Mouse (Mus musculus) left cerebral cortex, postnatal 14 days (tissue): Measurements from ENCODE around the gene Dda1. TPM values are rescaled to one million over a fixed set of nuclear protein-coding genes. Genes with fewer than 3 reads are reported as not detected.
A peak's percentile ranks its signal among the peaks of the same experiment; 100 is the strongest.

Source experiments
- DNase-seq, 2 experiments: peaks; one replicate each; pipeline ENCODE4 v3.0.0; 2021 to 2022; ENCODE audit warnings: low spot score in 2 of 2, mixed read lengths in 1 of 2
- intact Hi-C: fragments of 180-260 bp; cut with DNase I; formaldehyde crosslinking; loops from one replicate; pipeline ENCODE4 v1.15.1; 2025
- total RNA-seq, 2 experiments: library from RNA; stranded (reverse); gene quantifications; 2 replicates each; pipeline ENCODE4 v1.2.3; 2021

Dda1 gene
- total RNA-seq, 2 experiments from 2014 or later: 96.0 to 106 TPM

GRCm38 (mm10) chr8:71464513-71465500 lies 4.2 kb upstream of the Dda1 start, which contains the start of gene Mrpl34:
TSS of gene Mrpl34 (plus strand) at chr8:71464959.
- intact Hi-C loops: loop anchor here (5.0 kb wide), 1 partner anchor 558 kb away; the partner anchor contains the start of gene Map1s
- peak; percentile 98 to 100 for DNase-seq

- DNase-seq: no peak
- intact Hi-C loops: no loop called here
Observed at GRCm38 (mm10) chr8:71465733-71466132, 3.3 kb upstream of the Dda1 start.

DNA sequence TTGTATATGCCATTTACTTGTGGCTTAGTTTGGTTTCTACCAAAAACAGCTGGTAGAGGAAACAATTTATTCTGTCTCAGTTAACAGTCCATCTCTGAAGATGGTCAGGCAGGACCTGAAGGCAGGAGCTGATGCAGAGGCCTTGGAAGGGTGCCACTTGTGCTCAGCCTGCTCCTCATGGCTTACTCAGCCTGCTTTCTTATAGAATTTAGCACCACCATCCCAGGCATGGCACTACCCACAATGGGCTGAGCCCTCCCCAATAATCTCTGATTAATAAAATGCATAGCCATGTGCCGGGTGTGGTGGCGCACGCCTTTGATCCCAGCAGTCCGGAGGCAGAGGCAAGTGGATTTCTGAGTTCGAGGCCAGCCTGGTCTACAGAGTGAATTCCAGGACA lies 2.8 kb upstream of the Dda1 start:
- DNase-seq: no peak
- intact Hi-C loops: no loop called here

- intact Hi-C loops: no loop called here
- no peak for DNase-seq
Observed at GRCm38 (mm10) chr8:71467201-71467600, 1.8 kb upstream of the Dda1 start.

DNA sequence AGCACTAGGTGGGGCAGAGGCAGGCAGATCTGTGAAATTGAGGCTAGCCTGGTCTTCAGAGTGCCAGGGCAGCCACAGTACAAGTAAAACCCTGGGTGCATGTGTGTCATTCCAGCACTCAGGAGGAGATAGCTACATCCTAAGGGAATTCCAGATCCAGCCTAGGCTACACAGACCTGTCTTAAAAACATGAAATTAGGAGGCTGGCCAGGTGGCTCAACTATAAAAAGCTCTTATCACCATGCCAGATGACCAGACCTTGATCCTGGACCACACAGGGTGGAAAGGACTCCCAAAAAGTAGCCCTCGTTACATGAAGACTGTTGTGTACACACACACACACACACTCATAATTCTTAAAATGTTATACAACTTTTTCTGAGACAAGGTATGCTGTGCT lies 998 bp upstream of the Dda1 start:
- intact Hi-C loops: no loop called here
- DNase-seq: no peak

DNA sequence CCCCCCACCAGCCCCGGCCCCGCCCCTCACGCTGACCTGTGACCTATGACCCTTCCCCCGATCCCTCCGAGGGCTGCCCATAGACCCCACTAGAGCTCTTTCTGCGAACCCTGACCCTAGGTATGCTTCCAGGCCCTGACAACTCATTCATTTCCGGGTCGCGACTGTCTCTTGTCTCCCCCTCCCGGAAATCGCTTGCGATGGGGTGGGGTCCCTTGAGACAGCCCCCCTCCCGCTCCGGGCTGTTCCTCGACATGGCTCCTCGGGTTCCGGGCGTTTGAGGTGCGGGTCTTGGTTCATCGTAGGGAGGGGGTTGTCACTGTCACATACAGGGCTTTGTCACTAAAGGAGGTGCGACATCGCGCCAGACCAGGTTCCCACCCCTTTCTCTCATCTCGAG lies 412 bp downstream of the Dda1 start:
- intact Hi-C loops: no loop called here

DNA sequence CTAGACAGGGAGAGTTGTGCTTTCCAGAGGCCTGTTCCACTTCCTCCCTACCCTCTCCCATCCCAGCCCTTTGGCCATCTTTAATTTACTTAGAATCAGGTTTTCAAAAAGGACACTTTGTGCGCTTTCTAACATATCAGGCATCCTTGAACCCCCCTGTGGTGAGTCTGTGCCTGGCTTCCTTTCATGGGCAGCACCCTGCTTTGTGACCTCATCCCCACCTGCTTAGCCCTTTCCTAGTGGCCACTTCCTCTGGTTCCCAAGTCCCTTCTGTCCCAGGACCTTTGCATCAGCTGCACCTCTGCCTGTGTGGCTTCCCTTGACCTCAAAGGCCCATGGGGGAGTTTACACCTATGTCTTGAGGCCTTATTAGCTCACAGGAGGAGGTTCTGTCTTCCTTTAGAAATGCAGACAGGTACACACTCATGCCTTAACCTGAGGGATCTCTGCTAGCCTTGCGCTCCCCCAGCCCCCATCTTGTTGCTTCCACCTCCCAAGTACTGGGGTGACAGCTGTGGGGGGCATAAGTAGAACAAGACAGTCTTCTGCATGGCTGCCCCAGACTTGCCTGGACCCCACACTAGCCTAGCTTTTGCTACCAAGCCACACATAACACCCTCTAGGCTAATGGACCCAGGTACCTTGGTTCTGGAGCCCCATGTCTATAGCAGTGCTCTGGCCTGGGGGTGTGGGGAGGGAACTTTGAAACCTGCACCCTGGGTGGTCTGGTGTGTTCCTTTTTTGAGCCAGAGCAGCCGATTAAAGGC lies 1.3 kb downstream of the Dda1 start:
- intact Hi-C loops: no loop called here

More for the DNA sequence above, 412 bp downstream of the Dda1 start:
- peak; percentile 60 to 67 for DNase-seq

GRCm38 (mm10) chr8:71470913-71471255 lies 1.9 kb downstream of the Dda1 start:
- DNase-seq: no peak
- intact Hi-C loops: no loop called here

More for the DNA sequence above, 1.3 kb downstream of the Dda1 start:
- no peak for DNase-seq

DNA sequence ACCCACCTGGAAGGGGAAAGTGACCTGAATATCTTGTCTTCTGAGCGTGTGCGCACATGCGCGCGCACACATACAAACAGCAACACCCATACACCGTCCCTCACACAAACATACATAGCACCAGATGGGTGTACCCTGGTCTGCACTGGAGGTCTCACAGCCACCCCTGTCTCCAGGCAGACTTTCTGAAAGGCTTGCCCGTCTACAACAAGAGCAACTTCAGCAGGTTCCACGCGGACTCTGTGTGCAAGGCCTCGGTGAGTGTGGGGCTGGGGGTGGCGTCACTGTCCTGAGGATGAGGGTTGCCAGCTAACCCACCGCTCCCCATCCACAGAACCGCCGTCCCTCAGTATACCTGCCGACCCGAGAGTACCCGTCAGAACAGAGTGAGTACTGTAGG lies 2.9 kb downstream of the Dda1 start:
- DNase-seq: no peak
- intact Hi-C loops: no loop called here

GRCm38 (mm10) chr8:71472601-71473386 lies 3.8 kb downstream of the Dda1 start:
- intact Hi-C loops: no loop called here
- DNase-seq: no peak

GRCm38 (mm10) chr8:71474344-71474743 lies 5.3 kb downstream of the Dda1 start:
- DNase-seq: no peak
- intact Hi-C loops: no loop called here

GRCm38 (mm10) chr8:71474785-71475701 lies 6.0 kb downstream of the Dda1 start:
- intact Hi-C loops: no loop called here
- no peak for DNase-seq

DNA sequence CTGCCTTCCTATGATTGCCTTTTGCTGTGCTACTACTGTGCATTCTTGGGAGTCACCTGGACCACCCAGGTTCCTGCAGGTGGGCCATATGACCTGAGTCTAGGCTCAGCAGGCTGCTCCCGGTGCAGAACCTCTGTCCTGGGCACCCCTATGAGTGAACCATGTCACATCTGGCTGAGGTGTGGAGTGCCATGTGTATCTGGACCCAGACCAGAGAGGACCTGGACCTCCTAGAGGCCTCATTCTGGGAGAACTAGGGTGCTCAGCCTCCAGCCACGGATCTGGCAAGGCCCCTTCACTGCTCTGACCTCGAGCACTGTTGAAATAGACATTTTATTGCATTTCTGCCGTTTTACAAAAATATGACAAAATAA lies 6.7 kb downstream of the Dda1 start:
- intact Hi-C loops: no loop called here
- no peak for DNase-seq

- peak; percentile 82 to 84 for DNase-seq
- intact Hi-C loops: no loop called here
Observed at GRCm38 (mm10) chr8:71476099-71476940, 7.3 kb downstream of the Dda1 start.

DNA sequence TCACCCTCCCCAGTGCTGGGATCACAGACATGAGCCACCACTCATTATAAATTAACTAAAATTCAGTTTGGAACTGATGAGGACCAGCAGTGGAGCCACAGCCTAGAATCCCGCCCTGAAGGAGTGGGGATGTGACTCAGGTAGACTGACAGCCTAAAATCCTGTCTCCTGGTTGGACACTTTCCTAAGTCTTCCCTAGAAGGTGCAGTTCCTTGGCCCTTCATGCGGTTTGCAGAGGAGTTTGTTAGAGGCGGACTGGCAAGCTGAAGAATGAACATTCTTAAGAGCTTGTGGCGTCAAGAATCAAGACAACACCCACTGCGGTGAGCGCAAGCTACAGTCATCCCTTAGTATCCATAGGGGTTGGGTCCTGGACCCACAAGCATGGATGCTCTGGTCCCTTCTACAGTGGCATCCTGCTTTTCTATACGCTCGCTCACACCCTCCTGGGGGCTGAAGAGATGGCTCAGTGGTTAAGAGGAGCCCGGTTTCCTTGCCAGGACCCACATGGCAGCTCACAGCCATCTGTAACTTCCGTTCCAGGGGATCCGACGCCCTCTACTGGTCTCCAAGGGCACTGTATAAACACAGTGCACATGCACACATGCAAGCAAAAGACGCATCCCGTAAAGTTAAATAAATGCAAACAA lies 8.3 kb downstream of the Dda1 start:
- intact Hi-C loops: no loop called here
- peak in 1 of 2 experiments; percentile 82 for DNase-seq

- intact Hi-C loops: no loop called here
- DNase-seq: no peak
Observed at GRCm38 (mm10) chr8:71478943-71479342, 9.9 kb downstream of the Dda1 start.

DNA sequence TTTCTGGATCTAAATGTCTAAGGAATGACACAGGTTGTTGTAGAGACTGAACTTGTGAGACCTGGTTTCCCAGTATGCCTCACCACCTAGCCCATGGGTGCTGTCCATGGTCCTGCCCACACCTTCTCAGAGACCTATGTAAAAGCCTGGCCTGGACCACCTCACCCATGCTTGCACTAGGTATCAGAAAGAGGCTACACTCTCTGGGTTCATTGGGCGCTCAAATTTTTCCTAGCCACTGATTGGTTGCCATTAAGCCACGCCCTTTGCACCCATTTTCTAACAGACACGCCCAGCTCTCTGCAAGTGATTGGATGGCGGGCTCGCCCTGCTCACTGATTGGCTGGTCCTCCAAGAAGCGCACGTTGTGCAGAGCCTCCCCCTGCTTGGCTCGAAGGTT lies 14.9 kb downstream of the Dda1 start:
- peak in 1 of 2 experiments; percentile 73 for DNase-seq
- intact Hi-C loops: no loop called here
